Mouse (Mus musculus): ENCODE measurements around the gene Asb4.

The Asb4 gene

DNA sequence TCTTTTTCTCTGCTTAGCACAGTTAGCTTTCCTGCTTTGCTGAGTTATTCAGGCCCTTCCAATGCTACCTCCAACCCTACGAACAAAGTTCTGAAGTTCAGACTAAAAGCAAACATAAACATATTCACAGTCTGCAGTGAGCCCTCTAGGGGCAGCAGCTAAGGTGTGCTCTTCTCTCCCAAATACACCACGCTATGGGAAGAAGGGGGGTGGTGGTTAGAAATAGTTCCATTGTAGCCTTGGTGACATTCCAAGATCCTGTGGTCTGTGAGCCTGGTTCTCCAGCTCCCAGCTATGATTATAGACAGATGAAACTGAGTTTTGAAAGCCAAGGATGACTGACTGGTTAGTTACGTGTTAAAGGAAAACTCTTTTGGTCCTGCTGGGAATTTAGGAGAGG lies 13.6 kb downstream of the Asb4 start:
- no peak for DNase-seq

DNA sequence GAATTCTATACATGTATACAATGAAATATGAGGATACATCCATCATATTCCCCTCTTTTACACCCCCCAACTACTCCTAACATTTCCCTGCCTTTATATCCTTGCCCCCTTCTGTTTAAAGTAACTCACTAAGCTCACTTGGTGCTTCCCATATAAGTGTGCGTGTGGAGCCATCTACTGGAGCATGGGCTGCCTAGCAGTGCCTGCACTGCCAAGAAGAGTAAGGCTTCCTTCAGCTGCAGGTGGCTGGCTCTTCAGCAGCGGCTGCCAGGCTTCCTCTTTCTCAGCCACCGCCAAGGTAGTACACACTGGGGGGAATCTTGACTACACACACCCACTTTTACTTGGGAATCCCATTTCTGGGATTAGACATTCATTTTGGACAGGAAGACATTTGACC lies 18.2 kb downstream of the Asb4 start:
- DNase-seq, result peak; percentile 29 to 37

GRCm38 (mm10) chr6:5403095-5403815 lies 20.1 kb downstream of the Asb4 start:
- DNase-seq, result no peak

DNA sequence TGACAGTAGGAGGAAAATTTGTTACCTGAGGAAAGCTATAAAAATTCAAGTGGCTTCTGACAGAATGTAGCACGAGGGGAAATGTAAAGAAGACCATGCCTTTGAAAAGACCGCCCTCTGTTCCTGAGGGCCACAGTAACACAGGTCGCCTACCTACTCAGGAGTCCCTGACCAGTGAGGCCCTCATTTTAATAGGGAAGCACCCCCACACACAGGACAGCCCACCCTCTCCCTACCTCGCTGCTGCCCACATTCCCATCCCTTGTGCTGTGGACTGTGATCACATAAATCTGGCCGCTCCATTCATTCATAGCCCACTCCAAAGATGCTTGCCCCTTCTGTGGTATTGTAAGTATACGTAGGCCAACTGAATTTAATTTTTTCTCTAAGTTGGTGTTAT lies 20.8 kb downstream of the Asb4 start:
- DNase-seq, result no peak

DNA sequence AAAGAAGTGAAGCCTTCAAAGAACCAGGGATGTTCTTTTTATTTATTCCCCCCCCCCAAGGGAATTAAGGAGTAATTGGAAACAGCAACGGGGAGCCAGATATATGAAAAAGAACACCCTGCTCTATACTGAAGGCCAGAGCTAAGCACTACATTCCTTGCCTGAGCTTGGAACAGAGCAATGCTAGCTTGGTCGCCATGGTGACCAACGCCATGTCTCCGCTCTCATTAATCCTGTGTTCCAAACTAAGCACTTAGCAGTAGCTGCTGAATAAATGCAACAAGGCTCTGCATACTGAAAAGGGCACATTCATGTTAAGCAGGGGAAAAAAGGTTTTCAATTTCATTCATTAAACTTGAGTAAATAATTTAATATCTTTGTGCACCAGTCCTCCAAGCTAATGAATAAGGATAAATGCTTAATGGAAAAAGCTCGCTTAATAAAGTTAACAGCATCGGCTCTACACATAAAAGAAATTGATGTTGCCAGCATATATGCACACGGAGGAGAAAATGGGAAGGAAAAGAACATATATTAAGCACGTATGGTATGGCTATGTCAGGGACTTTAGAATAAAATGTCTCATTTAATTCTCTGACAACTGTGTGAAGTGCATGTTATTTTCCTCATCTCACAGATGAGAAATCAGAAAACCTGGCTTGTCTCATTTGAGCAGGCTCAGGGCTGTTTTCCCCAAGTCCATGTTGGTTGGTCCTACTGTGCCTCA lies 25.4 kb downstream of the Asb4 start:
- DNase-seq, result no peak

DNA sequence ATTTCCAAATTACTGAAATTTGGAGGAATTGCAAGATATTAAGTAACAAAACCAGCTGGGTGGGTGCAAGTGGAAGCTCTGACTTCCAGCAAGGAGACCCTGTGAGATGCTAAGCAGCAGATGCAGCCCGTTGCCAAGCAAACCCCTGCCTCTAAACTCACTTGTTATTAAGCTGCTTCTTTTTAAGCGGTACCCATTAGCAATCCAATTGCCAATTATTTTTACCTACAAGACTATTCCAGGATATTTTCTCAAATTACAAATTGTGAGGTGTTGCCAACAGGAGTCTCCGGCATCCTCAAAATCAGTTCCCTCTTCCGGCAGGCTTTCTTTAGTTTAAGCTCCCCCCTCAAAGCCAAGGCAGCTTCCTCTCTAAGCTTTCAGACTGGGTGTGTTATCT lies 26.5 kb downstream of the Asb4 start:
- DNase-seq, result no peak

- peak; percentile 26 to 40 for DNase-seq
These were observed 27.7 kb downstream of the Asb4 start for GRCm38 (mm10) chr6:5410697-5411391.

- DNase-seq, result no peak
These were observed 30.1 kb downstream of the Asb4 start for GRCm38 (mm10) chr6:5413282-5413681.

DNA sequence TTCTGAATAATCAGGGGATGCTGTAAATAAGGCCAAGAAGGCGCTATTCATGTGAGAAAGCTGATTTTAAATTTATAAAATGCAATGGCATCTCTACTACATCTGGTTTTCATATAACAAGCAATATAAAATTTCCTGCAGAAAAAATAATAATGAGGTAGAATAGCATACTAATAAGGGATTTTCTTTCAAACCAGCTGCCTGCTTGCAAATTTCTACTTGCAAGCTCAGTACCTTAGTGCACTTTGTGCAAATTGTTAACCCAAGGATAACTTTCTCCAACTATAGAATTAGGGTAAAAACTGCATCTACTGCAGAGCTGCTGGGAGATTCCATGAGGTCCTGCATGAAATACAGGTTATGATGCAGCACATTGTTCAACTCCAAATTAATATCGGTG lies 38.3 kb downstream of the Asb4 start:
- DNase-seq, result no peak

DNA sequence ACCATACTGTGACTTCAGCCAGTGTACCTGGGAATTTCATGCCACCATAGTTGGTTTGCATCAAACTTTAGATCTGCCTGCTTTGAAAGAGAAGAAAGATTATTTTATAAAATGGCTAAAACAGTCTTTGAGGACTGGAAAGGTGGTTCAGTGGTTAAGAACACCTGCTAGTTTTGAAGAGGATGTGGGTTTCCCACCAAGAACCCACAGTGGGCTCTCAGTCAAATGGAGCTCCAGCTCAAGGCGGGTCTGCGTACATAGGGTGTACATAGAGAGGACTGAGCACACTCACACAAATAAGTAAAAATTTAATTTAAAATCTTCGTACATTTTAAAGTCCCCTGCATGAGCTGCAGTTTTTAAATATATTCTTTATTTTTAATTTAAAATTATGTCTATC lies 39.2 kb downstream of the Asb4 start:
- no peak for DNase-seq

- DNase-seq, result no peak
These were observed 40.4 kb downstream of the Asb4 start for GRCm38 (mm10) chr6:5423594-5423993.

DNA sequence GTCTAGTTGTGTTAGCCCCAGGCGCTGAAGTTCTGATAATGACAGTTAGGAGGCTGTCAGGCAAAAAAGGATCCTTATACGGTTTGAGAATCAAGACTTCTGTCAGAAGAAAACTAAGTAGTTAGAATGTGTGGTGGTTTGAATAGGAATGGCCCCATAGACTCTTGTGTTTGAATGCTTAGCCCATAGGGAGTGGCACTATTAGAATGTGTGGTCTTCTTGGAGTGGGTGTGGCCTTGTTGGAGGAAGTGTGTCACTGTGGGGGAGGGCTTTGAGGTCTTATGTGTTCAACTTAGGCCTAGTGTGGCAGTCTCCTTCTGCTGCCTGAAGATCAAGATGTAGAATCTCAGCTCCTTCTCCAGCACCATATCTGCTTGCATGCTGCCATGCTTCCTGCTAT lies 43.8 kb downstream of the Asb4 start:
- DNase-seq, result no peak

- DNase-seq, result no peak
These were observed 46.4 kb downstream of the Asb4 start for GRCm38 (mm10) chr6:5429562-5429961.

DNA sequence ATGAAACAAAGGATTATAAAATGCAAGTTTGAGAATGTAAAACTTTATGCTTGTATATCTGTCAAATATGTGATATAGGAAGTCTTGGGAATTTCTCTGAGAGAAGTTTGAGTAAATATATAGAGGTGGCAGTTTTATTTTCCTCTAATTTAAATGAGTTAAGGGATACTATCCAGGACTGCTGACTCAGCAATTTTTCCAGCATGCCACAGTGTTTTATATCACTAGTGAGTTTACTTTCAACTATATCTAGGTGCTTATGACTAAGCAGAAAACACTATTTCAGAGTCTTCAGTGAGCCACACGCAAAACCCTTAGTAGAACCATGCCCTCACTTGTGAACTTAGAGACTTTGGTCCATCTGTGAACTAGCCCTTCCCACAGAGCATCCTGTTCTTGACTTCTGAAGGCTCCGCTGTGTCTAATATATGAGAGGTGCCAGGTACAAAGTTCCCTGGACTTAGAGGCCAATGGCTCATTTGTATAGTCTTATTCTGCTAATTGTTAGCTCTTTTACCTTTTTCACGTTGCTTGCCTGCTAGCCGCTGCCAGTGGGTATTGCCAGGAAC lies 46.9 kb downstream of the Asb4 start:
- DNase-seq, result no peak

- no peak for DNase-seq
These were observed 50.7 kb downstream of the Asb4 start for GRCm38 (mm10) chr6:5433887-5434286.

DNA sequence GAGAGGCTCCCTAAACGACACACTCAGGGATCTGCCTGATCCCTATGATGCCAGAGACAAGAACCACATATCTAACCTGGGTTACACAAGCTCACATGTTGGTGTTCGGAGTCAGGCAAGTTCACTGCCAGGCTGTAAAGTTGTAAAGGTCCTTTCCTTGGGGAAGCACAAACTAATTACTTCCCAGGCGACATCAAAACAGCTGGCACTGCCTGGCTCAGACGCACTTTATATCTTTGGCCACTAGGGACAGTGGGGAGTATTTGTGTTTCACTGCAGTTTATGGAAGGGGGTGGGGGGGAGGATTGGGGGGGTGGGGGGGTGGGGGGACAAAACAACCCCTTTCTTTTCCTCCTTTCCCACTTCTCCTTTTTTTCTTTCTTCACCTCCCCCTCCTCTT lies 54.6 kb downstream of the Asb4 start:
- no peak for DNase-seq

- no peak for DNase-seq
These were observed 58.0 kb downstream of the Asb4 start for GRCm38 (mm10) chr6:5441221-5441620.

GRCm38 (mm10) chr6:5442316-5443085 lies 59.3 kb downstream of the Asb4 start:
- no peak for DNase-seq

DNA sequence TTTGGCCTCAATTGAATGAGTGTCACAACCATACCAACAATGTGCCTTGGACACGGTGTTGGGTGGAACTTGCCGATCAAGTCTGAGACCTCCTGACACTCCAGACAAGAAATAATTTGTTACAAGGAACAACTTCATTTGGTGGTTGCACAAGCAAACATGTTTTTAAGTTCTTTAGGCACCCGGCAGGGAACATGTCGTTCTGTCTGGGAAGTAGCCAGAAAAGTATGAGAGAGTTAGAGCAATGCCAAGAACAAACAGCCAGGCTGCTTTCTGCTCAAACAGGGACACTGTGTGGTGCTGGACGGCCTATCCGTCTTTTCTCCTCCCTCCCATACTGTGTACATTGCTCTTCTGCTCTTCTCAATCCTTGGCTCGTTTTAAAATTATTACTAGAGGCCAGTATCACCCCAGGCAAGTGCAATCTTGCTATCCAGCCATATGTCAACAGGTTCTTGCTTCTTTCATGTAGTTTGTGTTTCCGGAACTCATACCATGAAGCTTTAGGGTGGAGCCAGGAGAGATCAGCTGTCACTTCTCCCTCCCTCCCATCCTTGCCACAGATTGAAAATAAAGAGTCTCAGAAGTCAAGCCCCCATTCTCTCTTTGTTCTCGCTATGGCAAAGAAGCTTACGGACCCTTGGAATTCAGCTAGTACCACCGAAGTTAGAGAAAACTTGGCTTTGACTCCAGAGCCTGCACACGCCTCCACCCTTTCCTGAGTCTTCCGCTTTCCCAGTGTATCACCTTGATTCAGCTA lies 60.1 kb downstream of the Asb4 start:
- DNase-seq, result no peak

GRCm38 (mm10) chr6:5444331-5444898 lies 61.2 kb downstream of the Asb4 start:
- DNase-seq, result no peak

DNA sequence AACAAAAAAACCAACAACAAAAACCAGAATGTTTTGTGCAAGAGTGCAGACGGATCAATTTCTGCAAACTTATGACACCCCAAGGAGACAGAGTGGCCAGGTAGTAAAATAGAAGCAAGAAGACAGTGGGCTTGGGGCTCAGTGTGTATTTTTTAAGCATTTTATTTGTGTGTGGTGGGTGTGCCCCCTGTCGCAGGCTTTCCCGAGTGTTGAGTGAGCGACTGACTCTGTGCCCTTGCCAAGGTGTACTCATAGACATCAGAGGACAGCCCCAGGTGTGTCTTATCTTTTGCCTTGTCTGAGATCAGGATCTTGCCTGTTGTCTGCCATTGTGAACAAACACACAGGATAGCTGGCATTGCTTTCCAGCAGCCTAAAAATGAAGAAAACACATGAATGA lies 63.8 kb downstream of the Asb4 start:
- no peak for DNase-seq

DNA sequence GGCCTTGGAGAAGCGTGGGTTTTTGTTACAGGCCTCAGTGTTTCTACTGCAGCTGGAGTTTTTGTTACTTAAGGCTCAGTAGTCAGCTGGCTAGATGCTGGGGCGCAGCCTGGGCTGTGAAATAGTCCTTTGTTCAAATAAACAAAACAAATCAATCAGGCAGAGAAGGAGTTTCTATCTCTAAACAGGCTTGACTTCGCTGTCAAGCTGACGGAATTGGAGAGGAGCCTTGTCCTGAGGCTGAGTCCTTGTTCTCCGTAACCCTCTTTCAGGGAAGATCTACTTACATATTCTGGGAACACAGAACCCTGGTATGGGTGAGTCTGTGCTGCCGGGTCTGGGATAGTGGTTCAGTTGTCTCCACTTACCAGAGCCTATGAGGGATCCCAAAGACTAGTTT lies 64.4 kb downstream of the Asb4 start:
- DNase-seq, result no peak

Measured in cerebellum, adult 18-20 months (tissue).